In the genomic region with DNA sequence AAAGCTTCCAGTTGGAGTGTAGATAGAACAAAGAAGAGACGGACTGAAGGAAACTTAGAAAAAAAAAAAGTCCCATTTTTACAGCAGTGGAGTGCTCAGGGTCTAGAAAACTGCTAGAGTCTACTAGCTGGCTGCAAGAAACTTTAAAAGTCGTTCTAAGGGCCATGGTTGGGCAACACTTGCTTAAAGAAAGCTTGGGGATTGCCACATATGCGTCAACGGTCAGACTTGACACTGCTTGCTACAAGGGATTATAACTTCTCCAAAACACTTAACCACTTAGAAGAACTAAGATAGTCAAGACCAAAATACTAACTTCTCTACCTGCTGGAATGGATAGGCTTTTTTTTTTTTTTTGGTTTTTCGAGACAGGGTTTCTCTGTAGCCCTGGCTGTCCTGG, we compare ENCODE assay signal across 14 mouse cellular contexts. TPM values are rescaled to one million over a fixed set of nuclear protein-coding genes. Genes with fewer than 3 reads are reported as not detected.
A peak's percentile ranks its signal among the peaks of the same experiment; 100 is the strongest.
DNase-seq lines count a peak whose midpoint lies in the region; TF ChIP-seq lines count a peak whose summit lies in the region.
"Had no signal": no experiment of that assay in that cellular context is flagged by ENCODE, and none has a peak within 500 bp of the region (broad histone marks: within the 10 kb centered on the region; RNA-seq: fewer than 3 reads in every experiment).

No protein-coding gene starts in this region.

- TF ChIP-seq EP300 in heart, adult 2 months (IDR thresholded peaks at IDR 0.05; ENCODE audit: insufficient read depth, low read depth, low read length) = no peak

- no peak for TF ChIP-seq CTCF in heart, adult 2 months (IDR thresholded peaks at IDR 0.05)

- 66% methylated on average over 5 of the region's 5 CpGs for WGBS in heart, adult 2 months

- H3K36me3 ChIP-seq in heart, adult 2 months (ENCODE audit: control insufficient read depth, insufficient read depth, low read length) = peaks cover 8% of the 10 kb centered on the region; the same call in 1 of the 2 replicates
- H3K36me3 ChIP-seq: forebrain, embryonic 12.5 days had no signal

- intact Hi-C loops in heart, adult 2 months (cut with DNase I) = loop anchor here (5.0 kb wide), 1 partner anchor 212 kb away; a partner anchor contains a TSS

- DNase-seq in heart, adult 2 months = no peak
- DNase-seq in heart, adult 9 months (ENCODE audit: low spot score in 2 of 2) = no peak
- peak; percentile 86 for DNase-seq in 416B (ENCODE audit: low read depth)
- DNase-seq in fat pad, adult 2 months (ENCODE audit: extremely low read depth, low read depth, low spot score) = peak; percentile 87
- peak; percentile 74 for DNase-seq in lung, postnatal 25 days (ENCODE audit: low spot score)
- no peak for DNase-seq in urinary bladder, adult 18-20 months (ENCODE audit: low spot score in 2 of 2)
- no peak for DNase-seq in thymus, postnatal 14 days
- DNase-seq in layer of hippocampus, postnatal 14 days (ENCODE audit: low spot score in 2 of 2) = no peak
- DNase-seq: layer of hippocampus, postnatal 36 days; spleen, adult 18-20 months had no signal

- peaks cover 2% of the 10 kb centered on the region; the same call in 1 of the 2 replicates for H3K79me2 ChIP-seq in heart, adult 2 months (replicated peaks; ENCODE audit: control insufficient read depth, insufficient read depth, low read length)

- no peaks in the 10 kb centered on the region for H3K27me3 ChIP-seq in heart, adult 2 months (ENCODE audit: control insufficient read depth, insufficient read depth, low read length)
- H3K27me3 ChIP-seq: forebrain, embryonic 12.5 days had no signal

- peaks cover 39% of the 10 kb centered on the region for H3K4me1 ChIP-seq in heart, adult 2 months (ENCODE audit: control insufficient read depth, insufficient read depth, low read length)

- H3K9ac ChIP-seq in heart, adult 2 months (ENCODE audit: low read depth, low read length) = no peak overlapping the region
- H3K9ac ChIP-seq: forebrain, embryonic 12.5 days had no signal

- no peak overlapping the region for H3K4me3 ChIP-seq in heart, adult 2 months
- H3K4me3 ChIP-seq: forebrain, embryonic 12.5 days had no signal

- TF ChIP-seq POLR2A in heart, adult 2 months (IDR thresholded peaks at IDR 0.05; ENCODE audit: insufficient read depth, low read depth, low read length) = no peak

- H3K27ac ChIP-seq in heart, adult 2 months = peak overlapping the region; percentile 27
- H3K27ac ChIP-seq: forebrain, embryonic 12.5 days had no signal

RNA-seq across cellular contexts. Expression of a gene that starts 7.9 kb away (rescaled TPM):
- total RNA-seq in heart, adult 2 months (2021) = 10 to 100 TPM; 10.4 to 12.4 TPM
- 10.3 and 12.3 TPM in 2 replicates for polyA plus RNA-seq in heart, adult 2 months (2012; rRNA removed)
- 10 to 100 TPM; 12.3 to 13.5 TPM for total RNA-seq in layer of hippocampus, postnatal 14 days (2021)

RNA-seq across cellular contexts. Expression of a gene that starts 31.0 kb away (rescaled TPM):
- total RNA-seq in heart, adult 2 months (2021) = 10 to 100 TPM; 12.9 to 13.0 TPM
- 21.3 and 22.0 TPM in 2 replicates for polyA plus RNA-seq in heart, adult 2 months (2012; rRNA removed)
- 10 to 100 TPM; 33.0 to 36.7 TPM for total RNA-seq in layer of hippocampus, postnatal 14 days (2021)

RNA-seq across cellular contexts. Expression of a gene that starts 38.4 kb away (rescaled TPM):
- under 1 TPM; 0.11 to 0.21 TPM for total RNA-seq in heart, adult 2 months (2021)
- 0.21 and 0.23 TPM in 2 replicates for polyA plus RNA-seq in heart, adult 2 months (2012; rRNA removed)
- 1 to 10 TPM in 1 of 2 experiments, under 1 TPM in 1; 0.81 to 1.1 TPM for total RNA-seq in layer of hippocampus, postnatal 14 days (2021)
- polyA plus RNA-seq: G1E; heart, embryonic 14.5 days had no signal

RNA-seq across cellular contexts. Expression of a gene that starts 46.9 kb away (rescaled TPM):
- total RNA-seq in heart, adult 2 months (2021) = 1 to 10 TPM in 1 of 2 experiments, under 1 TPM in 1; 0.93 to 2.1 TPM
- 0.70 and 2.5 TPM in 2 replicates for polyA plus RNA-seq in heart, adult 2 months (2012; rRNA removed)
- total RNA-seq in layer of hippocampus, postnatal 14 days (2021) = not detected
- total RNA-seq: gastrocnemius, adult 18-20 months; layer of hippocampus, postnatal 36 days had no signal

RNA-seq across cellular contexts. Expression of a gene that starts 54.9 kb away (rescaled TPM):
- 10 to 100 TPM; 12.6 TPM for total RNA-seq in heart, adult 2 months (2021)
- polyA plus RNA-seq in heart, adult 2 months (2012; rRNA removed) = 13.0 and 16.3 TPM in 2 replicates
- total RNA-seq in layer of hippocampus, postnatal 14 days (2021) = 1 to 10 TPM; 4.8 to 6.3 TPM

Comparison
In these comparisons a context has a peak if more than half of its experiments do, and no peak if none do; other contexts are left out.
1. DNase-seq: peak in 416B (single experiment), fat pad, adult 2 months (single experiment) and lung, postnatal 25 days (single experiment); none in heart, adult 2 months (0 of 2), heart, adult 9 months (0 of 2), urinary bladder, adult 18-20 months (0 of 2), thymus, postnatal 14 days (single experiment) and layer of hippocampus, postnatal 14 days (0 of 2).